Mouse (Mus musculus) frontal cortex, postnatal 10 days (tissue): ENCODE results near the gene Sorl1.

Experiments
- DNase-seq, 2 experiments: peaks; one replicate each; pipeline ENCODE4 v3.0.0; 2022; ENCODE audit warnings: low spot score in 2 of 2, mixed read lengths in 1 of 2

Gene Sorl1

GRCm38 (mm10) chr9:42122441-42122840, 1.7 kb downstream of the Sorl1 start:
- no peak for DNase-seq

- no peak for DNase-seq
These were observed 2.3 kb downstream of the Sorl1 start for GRCm38 (mm10) chr9:42121631-42122354.

GRCm38 (mm10) chr9:42116418-42117056, 7.6 kb downstream of the Sorl1 start:
- no peak for DNase-seq

GRCm38 (mm10) chr9:42115078-42115477, 9.0 kb downstream of the Sorl1 start:
- no peak for DNase-seq

- no peak for DNase-seq
These were observed 10.8 kb downstream of the Sorl1 start for GRCm38 (mm10) chr9:42113316-42113715.

- no peak for DNase-seq
These were observed 11.4 kb downstream of the Sorl1 start for GRCm38 (mm10) chr9:42112691-42113090.

- DNase-seq = no peak
These were observed 12.8 kb downstream of the Sorl1 start for GRCm38 (mm10) chr9:42111256-42111655.

GRCm38 (mm10) chr9:42109837-42110451, 14.2 kb downstream of the Sorl1 start:
- DNase-seq = no peak

- DNase-seq = no peak
These were observed 15.0 kb downstream of the Sorl1 start for GRCm38 (mm10) chr9:42109131-42109530.

GRCm38 (mm10) chr9:42108369-42108951, 15.6 kb downstream of the Sorl1 start:
- no peak for DNase-seq

GRCm38 (mm10) chr9:42107062-42107461, 17.0 kb downstream of the Sorl1 start:
- no peak for DNase-seq

GRCm38 (mm10) chr9:42106305-42106704, 17.8 kb downstream of the Sorl1 start:
- no peak for DNase-seq

GRCm38 (mm10) chr9:42103546-42103945, 20.6 kb downstream of the Sorl1 start:
- DNase-seq = no peak

GRCm38 (mm10) chr9:42102013-42102412, 22.1 kb downstream of the Sorl1 start:
- DNase-seq = no peak

- no peak for DNase-seq
These were observed 22.8 kb downstream of the Sorl1 start for GRCm38 (mm10) chr9:42101266-42101665.

GRCm38 (mm10) chr9:42100618-42101210, 23.4 kb downstream of the Sorl1 start:
- DNase-seq = no peak

GRCm38 (mm10) chr9:42098474-42099121, 25.5 kb downstream of the Sorl1 start:
- no peak for DNase-seq

- no peak for DNase-seq
These were observed 26.2 kb downstream of the Sorl1 start for GRCm38 (mm10) chr9:42097731-42098473.

GRCm38 (mm10) chr9:42097006-42097730, 26.9 kb downstream of the Sorl1 start:
- DNase-seq = no peak

- DNase-seq = no peak
These were observed 29.3 kb downstream of the Sorl1 start for GRCm38 (mm10) chr9:42094752-42095151.
